Mouse (Mus musculus): ENCODE measurements around the gene Cactin.

The Cactin gene

DNA sequence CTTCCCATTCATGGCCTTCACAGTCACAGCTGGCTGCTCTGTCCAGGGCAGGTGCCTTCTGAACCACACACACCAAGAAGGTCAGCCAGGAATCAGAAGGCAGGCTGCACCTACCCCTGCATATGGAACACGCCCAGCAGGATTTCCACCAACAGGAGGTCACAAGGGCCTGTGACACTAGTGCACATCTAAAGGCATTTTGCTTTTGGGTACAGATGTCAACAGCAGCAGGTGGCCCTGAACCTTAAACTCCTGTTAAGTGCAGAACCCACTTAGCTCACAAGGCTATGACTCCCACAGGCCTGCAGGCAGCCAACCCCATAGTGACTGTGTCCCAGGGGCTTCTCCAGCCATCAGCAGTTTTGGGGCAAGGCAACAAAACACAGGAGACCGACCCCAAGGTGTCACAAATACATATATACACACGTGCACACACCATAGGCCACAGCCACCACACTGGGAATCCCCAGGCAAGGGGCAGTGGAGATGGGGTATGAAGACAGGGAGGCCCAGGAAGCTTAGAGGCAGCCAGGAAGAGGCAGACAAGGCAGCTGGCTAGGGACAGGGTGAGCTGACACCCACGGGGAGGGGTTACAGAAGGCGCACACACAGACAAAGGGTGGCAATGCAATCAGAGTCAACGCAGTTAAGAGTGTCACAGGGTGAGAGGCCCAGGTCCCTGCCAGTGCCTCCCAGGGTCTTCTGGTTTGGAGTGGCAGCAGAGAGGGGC lies 45.7 kb downstream of the Cactin start:
- DNase-seq, result no peak

DNA sequence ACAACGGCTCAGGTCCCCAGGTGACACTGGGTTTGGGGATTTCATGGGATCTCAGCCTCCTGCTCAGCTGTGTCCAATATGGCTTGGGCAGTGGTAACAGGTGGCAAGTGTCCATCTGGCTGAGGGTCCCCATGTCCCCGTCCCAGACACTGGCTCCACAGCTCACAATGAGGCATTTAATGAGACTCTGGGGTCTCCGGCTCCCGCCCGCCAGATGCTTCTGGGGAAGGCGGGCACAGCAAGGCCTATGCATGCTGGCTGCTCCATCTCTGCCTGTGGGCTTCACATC lies 46.2 kb downstream of the Cactin start:
- no peak for DNase-seq

DNA sequence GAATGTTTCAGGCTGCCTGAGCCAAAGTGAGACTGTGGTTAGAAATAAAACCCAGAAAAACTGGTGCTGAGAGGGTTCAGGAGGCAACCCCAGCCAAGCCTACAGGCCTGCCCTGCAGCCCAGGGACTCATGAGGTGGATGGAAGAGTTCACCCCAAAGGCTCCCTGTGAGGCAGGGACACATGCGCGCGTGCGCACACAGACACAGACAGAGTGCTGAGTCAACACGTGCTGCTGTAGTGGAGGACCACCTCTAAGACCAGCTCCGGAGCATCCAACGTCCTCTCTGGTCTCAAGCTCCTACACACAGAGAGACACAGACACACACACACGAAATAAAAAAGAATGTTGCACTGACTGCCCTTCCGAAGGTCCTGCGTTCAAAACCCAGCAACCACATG lies 54.4 kb downstream of the Cactin start:
- DNase-seq, result no peak
